Mouse (Mus musculus) 416B (cell line): ENCODE measurements around the gene Lenep.

Experiments
- DNase-seq: peaks from one replicate; pipeline ENCODE4 v3.0.0; 2011; ENCODE audit warnings: low read depth

Lenep gene

DNA sequence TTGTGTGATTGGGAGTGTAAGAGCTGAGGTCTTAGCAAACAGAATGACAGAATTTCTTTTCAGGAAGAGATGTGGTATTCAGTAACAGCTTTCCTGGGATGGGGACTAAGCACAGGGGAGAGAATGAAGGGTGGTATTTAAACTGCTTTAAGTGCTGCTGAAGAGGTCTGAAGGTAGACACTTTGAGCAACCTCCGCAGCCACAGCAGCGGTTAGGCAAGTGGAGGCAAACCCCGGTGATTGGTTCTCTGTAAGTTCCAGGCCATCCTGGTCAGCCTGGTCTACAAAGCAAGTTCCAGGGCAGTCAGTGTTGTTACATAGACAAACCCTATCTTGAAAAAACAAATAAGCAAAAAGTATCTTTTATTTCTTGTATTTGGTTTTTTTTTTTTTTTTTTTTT, 17.4 kb upstream of the Lenep start:
- peak; percentile 58 for DNase-seq

DNA sequence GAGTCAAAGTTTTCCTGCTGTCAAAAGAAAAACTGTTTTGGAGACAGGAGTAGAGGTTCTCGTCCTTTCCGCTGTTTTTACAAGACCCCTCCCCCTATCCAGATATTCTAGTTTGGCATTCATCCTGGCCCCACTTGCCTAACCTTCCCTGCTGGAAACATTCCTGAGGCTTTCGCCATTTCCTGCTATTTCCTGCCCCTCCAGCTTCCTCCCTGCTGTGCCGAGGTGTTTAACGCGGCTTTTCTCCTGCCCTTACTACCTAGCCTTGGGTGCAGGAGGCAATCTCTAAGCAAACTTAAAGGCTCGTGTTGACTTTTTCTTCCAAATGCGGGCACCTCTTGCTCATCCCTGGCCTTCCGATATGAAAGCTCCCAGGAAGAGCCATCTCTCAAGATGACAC, 17.0 kb upstream of the Lenep start:
- no peak for DNase-seq

DNA sequence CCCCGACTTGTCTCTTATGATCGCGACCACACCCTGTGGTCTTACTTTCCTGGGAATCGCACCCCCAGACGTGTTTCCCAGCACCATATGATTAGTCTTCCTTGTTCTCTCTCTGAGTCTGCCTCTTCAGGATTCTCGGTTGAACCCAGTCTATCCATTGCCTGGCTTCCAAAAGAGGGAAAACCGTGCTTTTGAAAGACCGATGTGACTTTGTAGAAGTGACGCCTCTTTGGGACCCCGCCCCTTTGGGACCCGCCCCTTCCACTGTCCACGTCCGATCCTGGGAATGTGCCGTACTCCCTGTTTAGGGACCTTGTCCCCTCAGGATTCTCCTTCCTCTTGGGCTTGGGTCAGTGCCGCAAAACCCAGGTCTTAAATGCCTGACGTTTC, 16.3 kb upstream of the Lenep start:
- no peak for DNase-seq

DNA sequence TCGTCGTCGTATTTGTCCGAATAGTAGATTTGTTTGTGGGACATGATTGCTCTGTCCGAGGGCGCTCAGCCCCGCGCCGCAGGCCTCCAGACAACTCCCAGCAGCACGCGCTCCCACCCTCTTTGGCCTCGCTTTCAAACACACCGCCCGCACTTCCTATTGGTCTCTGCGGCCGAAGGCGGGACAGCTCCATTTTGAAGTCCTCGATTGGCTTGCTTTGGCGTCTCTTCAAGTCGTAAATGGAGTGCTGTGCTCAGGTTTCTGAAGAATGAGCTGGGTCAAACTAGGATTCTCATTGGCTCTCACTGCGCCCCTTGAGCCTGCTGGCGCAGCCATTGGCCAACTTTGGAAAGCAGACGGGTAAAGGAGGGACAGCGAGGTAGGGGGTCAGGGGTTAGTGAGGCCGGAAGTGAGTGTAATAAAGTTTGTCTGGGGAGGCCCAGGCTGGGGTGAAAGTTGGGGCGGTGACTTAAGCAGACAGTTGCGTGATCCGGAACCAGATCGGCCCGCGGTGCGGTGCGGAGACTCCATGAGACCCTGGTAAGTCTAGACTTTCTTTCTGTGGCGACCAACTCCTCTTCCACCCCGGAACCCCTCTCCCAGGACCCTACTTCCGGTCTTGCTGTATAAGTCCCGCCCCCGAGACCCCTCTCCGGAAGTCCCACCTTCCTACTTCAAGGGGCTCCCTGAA, 15.7 kb upstream of the Lenep start, which contains the start of the genes Cks1b and Shc1:
Gene Cks1b (minus strand): TSS at position 214 of the 691 bp plus-strand sequence.
Gene Shc1 (plus strand): TSS at position 274 of the 691 bp plus-strand sequence.
- DNase-seq = peak; percentile 100

DNA sequence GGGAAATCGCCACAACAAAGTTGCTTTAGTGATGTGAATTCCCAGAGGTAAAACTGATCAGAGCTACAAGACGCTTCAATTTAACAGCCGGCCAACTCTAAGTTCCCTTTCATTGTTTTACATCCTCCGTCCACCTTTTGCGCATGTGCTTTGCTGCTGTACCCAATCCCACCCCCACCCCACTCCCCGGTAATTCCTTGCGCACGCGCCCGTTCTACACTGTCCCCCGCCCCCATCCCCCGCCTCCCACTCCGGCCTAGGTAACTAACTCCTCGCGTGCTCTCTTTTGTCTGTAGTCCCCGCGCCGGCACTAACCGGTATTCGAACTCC, 15.2 kb upstream of the Lenep start:
- DNase-seq = peak; percentile 91

DNA sequence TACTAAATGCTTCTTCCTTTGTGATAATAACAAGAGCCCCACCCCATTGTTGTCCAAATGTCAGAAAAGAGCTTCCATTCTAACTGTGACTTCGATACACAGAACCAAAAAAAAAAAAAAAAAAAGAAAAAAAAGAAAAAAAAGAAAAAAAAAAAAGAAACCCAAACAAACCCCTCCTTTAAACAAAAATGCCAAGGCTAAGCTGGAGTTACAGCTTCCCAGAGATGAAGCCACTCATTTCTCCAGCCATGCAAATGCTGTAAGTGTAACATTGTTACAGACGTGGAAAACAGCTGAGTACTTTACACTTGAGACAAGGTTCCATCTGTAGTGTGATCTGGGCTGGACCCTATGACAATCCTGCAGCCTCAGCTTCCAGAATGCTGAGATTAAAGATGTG, 14.5 kb upstream of the Lenep start:
- no peak for DNase-seq

DNA sequence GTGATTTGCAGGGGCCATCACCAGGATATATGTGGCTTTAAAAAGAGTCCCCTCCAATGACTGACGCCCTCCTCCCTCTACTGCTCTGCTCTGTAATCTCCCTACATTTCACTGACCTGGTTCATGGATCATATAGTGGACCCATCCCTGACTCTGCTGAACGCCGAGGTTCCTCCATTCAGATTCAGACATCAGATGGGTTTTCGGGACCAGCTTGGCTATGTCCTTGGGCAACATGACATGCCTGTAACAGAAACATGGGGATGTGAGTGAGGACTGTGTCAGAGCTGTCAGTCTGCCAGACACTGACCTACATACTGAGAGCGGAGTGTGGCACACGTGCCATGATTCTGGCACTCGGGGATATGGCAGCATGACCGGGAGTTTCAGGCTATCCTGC, 13.6 kb upstream of the Lenep start:
- DNase-seq = no peak

DNA sequence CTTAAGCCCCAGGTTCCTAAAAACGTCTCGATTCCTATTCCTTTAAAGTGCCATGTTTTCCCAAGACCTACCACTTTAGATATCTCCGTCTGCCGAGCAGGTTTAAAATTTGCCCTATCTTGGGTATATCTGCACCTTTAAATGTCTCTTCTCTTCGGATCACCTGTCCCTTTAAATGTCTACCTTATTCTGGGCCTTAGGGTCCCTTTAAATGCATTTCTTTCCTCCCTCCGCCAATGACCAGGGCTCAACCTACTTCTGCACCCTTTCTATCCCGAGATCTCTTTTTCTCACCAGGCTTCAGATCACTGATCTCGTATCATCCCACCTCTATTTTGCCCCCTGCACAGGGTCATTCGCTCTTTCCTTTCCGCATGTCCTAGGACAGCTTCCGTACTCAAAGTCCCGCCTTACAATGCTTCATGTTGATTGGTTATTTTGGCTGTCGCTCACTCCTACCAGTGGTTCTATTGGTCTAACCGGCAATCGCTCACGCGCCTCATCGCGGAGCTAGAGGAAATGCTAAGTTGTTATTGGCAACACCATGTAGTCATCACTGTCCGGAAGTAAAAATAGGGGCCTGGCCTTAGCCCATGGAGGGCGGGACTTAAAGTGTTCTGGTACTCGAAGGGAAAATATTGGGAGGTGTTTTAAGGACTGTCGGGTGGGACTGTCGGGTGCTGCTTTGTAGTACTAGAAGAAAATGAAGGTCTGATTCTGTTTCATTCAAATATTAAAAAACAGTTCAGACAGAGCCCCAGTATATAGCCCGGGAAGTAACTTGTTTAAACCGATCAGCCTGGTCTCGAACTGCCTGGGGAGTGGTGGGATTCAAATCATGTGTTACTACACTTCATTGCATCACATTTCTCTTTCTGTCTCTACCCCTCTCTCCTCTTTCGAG, 9.1 kb upstream of the Lenep start, which contains the start of gene Flad1:
Gene Flad1 (minus strand): TSS at position 381 of the 904 bp plus-strand sequence.
- peak; percentile 100 for DNase-seq

DNA sequence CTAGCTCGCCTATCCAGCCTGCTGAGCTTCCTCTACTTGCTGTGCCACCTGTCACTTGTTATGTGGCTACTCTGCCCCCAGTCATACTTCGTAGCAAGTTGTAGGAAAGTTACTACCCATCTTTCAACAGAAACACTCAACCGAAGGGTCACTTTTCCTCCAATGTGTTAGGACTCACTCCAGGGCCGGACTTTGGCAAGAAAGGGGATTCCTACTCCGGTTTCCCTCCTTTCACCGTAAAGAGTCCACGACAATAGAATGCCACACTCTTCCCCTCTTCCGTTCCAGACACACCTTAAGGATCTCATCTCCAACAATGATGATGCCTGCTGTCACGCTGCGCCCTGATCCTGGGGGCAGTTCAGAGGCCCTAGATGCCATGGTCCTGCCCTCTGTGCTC, 8.3 kb upstream of the Lenep start:
- no peak for DNase-seq

DNA sequence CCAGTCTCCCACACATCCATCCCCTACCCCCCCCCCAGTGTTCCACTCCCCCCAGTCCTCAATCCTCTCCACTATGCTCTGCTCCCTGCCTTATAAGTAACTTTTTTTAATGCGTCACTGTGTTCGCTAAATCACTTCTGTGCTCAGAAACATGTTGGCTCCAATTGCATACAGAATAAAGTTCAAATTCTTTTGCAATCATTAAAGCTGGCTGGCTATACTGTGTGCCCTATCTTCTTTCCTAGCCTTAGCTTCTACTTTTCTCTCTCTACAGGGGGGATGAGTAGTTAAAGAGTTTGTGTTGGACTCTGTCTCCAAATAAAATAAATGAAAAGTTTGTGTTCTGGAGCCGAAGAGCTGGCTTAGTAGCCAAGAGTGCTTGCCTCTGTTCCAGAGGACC, 7.1 kb upstream of the Lenep start:
- DNase-seq = no peak

DNA sequence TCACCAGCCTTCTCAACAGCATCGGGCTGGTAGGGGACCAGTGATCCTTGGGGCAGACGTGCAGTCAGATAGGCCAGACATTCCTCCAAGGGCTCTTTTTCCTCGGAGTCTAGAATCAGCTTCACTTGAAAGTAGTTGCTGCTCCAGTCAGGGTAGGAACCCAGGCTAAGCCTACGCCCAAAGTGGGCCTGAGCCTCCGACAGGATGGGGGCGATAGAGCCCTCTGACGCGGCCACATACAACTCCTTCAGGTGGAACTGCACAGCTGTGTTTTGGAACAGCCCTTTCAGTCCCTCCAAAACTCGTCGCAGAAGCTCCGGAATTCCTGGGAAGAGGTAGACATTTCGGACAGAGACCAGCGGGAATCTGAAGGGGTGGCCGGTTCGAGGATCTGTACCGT, 5.9 kb upstream of the Lenep start:
- DNase-seq = no peak

DNA sequence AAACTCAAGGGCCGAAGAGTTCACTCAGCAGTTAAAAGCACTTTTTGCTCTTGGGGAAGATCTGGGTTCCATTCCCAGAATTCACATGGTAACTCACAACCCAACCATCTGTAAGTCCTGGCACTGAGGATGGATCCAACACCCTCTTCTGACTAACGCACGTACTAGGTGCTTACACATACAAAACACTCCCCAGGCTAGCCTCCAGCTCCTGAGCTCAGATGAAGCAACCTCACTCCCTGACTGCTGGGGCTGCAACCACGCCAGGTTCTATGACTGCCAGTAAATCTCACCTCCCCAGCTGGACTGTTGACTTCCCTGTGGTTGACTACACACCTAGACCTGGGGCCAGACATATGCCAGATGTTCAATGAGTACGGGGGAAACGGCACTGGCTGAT, 4.3 kb upstream of the Lenep start:
- DNase-seq = no peak

DNA sequence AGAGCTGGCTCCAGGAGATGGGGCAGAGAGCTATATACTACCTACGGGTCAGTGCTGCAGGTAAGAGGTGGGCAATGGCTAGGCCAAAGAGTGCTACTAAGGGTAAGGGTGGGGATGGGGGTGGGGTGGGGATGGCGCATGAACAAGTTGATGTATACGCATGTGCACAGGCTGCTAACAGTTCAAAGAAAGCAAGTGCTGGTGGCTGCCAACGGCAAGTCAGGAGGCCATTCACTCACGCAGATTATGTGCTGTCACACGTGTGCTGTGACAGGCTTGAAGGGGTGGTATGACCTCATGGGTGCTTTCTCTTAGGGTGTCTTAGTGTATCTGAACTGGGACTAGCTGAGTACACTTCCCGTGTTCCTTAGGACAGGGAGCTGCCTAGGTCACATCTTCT, 1.3 kb downstream of the Lenep start:
- DNase-seq = no peak

DNA sequence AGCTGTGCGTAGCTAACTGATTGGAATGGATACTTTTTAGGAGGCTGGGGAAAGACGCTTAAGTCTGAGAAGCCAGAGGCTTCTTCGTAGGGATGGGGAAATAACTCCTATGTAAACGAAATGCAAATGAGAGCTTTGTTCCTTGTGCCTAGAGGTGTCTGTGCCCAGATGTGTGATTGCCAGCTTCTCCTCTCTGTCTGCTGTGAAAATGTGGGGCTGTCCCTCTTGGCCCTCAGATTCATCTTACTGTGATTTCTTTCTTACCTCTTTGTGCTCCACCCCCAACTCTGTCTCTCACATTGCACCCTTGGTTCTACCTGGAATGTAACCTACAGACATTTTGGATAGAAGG, 6.0 kb downstream of the Lenep start:
- DNase-seq = no peak

DNA sequence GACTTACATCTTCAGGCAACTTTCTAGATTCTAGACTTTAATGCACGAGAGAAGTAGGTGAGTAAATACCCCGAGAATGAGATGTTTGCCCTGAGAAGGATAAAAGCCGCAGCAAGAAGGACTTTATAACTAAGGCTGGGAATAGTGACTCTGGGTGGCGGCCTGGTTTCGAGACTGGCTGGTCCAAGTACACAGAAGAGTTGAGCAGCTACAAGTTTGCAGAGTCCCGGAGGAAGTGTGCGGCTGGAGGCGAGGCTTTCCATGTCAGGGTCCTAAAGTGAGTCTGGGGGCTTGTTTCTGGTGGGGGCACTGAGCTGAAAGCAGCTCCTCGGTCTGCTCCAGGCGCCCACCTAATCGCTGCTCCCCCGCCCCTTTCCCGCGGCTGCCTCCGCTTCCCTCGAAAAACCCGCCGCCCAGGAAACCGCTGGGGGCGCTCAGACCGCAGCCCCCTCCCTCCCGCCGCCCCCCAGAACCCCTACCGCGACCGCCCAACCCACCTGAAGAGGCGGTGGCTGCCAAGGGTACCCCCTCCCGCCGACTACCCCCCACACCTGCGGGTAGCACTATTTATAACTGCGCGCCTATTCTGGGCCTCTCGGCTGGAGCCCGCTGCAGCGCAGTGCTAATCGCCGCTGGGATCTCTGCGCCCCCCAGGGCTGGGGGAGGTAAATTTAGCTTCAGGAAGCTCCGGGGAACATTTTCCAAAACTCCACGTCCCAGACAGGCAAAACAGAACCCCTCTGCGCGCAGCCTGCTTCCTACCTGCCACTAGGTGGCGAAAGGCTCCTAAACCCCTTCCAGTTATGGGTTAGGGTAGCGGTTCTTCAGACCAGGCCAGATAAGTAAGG, 6.6 kb downstream of the Lenep start:
- peak; percentile 83 for DNase-seq

DNA sequence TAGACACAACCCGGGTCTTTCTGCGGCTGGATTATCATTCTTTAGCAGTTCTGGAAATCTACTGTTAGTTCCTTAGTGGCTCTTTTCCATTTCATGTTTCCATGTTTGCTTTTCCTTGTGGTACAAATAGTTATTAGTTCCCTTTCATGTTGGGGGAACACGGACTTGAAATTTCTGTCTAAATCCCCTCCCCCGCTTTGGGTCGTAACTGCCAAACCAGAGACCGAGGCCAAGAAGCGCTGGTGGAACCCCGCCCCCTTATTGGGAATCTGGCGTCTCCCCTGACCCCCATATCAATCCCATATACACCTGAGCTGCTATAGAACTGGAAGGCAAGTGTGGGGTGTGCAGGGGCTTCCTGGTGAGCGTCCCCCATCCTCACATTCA, 7.2 kb downstream of the Lenep start:
- peak; percentile 35 for DNase-seq

DNA sequence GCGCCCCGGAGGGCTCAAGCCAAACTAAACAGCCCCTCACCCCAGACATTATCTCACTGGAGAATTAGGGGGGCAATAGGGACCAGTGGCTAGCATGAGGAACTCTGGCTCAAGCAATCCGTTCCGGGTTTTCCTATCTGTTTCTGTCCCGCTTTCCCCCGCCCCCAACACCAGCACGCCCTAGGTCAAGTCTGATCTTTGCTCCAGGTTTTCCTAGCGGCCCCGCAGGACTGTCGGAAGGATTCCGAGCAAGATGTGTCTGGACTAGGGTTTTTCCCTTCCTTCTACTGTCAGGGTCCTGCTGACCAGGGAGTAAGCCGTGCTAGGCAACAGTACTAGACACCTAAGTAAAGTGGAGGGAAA, 7.7 kb downstream of the Lenep start:
- no peak for DNase-seq

DNA sequence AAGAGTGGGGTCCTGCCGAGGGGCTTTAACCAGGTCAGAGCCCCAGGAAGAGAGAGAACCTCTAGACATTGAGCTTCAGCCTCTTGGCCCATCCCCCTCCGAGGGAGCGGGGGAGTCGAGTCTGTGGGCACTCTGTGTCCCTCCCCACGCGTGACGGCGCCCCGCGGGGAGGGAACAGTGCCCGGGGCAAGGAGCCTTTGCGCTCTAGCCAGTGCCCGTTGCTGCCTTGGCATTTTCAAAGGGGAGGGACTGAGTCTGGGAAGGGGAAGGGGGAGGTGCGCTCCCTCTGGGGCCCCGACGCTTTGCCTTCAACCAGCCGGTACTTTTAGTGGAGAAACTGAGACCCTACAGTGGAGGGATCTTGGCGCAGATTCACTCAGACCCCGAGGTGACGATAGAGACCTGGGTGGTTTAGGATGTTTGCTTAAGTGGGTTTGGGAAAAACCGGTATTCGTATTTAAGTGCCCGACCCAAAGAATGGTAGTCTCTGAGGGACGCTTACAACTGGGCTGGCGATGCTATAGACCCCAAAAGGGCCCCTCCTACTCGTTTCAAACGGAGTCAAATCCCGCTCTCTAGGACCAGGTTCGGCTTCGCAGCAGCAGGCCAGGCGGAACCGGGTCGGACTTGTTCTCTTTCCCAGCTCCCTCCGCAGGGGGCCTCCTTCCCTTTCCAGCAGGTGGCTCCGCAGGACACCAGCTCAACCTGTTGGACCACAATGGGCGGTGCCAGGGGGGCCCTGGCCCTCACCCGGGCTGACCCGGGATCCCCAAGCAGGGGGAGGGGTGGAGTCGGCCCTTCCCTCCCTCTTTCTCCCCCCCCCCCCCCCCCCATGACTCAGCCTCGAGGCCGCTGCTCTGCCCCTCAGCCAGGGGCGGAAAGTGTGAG, 8.3 kb downstream of the Lenep start, which contains the start of gene Zbtb7b:
Gene Zbtb7b (minus strand): TSS at position 771 of the 888 bp plus-strand sequence.
- DNase-seq = peak; percentile 93

DNA sequence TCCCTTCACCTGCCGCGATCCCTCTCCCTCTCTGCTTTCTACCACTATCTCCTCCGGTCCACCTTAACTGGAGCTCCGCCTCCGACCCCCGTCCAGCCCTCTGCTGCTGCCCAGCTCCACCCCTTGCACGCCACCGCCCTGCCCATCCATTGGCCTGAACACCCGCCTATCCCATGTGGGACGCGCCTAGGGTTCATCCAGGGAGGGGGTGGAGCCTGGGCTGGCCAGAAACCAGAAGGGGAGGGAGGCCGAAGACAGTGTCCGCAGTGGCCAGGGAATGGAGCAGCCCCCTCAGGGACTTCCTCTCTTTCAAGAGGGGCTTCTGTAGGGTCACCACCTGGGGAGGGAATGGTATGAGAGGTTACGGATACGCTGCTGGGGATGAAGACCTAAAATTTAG, 9.0 kb downstream of the Lenep start:
- DNase-seq = peak; percentile 99

DNA sequence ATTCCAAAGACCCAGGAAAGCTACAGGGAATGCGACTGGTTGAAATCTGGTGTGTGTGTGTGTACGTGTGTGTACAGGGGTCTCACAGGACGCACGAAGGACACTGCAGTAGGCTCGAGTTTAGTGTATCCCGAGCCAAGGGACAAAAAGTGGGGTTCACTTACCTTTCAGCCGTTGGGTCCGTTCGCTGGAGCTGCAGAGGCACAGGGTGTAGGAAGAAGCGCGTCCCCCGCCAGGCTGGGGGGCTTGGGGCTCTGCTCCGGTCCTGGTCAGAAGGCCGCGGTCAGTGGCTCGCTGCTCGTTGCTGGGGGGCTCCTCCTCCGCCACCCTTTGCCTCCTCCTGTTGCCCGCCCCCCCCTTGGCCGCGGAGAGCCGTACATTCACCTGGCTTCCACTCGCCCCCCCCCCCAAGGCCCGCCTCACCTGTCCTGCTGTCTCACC, 9.7 kb downstream of the Lenep start:
- peak; percentile 45 for DNase-seq
